Mouse (Mus musculus): ENCODE results near the gene Pigv.

GRCm38 (mm10) chr4:133705062-133705461 lies 32.6 kb upstream of the Pigv start:
- TF ChIP-seq FOSL1 (IDR thresholded peaks at IDR 0.05; ENCODE audit: insufficient read depth, low read length, poor library complexity, severe bottlenecking) (no peak), CTCF (IDR thresholded peaks at IDR 0.05; ENCODE audit: control insufficient read depth, insufficient read depth, insufficient read length) (no peak)

Measured in C2C12 (cell line).